Mouse (Mus musculus) gastrocnemius, postnatal 36 days (tissue): ENCODE data around the gene Ptgs2. TPM values are rescaled to one million over a fixed set of nuclear protein-coding genes. Genes with fewer than 3 reads are reported as not detected.

ENCODE experiments used
- DNase-seq, 2 experiments: peaks; one replicate each; pipeline ENCODE4 v3.0.0; 2022
- intact Hi-C: fragments of 180-260 bp; cut with DNase I; formaldehyde crosslinking; loops from one replicate; pipeline ENCODE4 v1.15.1; 2025
- microRNA-seq, 2 experiments: library from miRNA; unstranded; fragments of <30 nt; microRNA quantifications; one replicate each; pipeline ENCODE4 v1.2.0; 2021
- total RNA-seq, 2 experiments: library from RNA; stranded (reverse); gene quantifications; 2 replicates each; pipeline ENCODE4 v1.2.3; 2021

Gene Ptgs2
- total RNA-seq, 2 experiments from 2014 or later, result 0.33 to 0.35 TPM

DNA sequence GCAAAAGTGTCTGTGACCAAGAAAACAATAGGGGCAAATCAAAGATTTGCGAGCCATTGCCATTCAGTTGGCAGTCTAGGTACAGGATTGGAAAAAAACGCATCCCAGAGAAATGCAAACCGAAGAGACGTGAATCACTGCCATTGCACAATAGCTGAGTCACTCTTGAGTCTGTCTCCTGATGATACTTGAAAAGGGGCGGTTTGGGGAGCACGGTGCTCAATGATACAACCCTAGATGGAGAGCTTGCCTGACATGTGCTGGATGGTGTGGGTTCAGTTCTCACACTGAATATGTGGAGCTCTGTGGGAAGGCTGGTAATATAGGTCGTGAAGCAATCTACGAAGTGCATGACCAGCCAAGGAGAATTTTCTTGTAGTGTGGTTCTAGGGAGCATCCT, 45.2 kb downstream of the Ptgs2 start:
- intact Hi-C loops, result no loop called here
- no peak for DNase-seq

DNA sequence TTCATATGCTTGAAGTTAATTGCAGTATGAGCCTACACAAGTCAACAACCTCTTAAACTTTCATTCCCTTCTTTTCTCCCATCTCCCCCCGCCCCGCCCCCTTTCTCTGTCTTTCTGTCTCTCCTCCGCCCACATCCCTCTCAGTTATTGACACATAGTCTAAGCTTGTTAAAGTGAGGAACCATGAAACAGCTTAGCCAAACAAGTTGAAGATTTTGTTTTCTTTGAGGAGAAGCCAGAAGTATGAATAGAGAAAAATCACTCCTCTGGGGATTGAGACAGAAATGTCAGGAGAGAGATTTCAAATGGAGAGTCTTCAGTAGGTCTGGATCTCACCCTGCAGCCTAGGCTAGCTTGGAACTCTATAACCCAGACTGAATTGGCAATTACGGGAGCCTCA, 47.4 kb downstream of the Ptgs2 start:
- no peak for DNase-seq
- intact Hi-C loops, result no loop called here

DNA sequence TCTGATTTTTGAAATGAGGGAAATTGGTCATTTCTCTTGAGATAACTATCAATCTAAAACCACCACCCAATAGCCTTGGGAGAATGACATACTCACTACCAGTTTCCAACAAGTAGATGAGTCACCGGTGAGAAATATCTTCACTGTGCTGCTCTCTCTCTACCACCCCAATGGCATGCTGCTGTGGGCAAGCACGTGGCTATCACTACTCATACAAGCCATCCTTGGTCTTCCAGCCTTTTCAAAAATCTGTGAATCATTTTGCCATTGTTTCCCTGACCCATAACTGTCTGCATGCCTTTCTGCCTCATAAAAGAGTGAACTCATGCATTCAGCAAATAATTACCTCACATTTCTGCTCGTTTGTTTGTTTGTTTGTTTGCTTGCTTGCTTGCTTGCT, 51.6 kb downstream of the Ptgs2 start:
- DNase-seq, result no peak
- intact Hi-C loops, result no loop called here

Small RNAs within 50 kb of the gene (microRNA-seq; reads per million reads assigned to microRNA genes)
- 0 reads per million in 2 experiments for gene Gm44329

Other genes with a start within 250 kb of the Ptgs2 start
- gene Pla2g4a, start 138.7 kb upstream of the Ptgs2 start, total RNA-seq, result 1 to 10 TPM; 1.3 to 1.5 TPM
- under 1 TPM in 1 of 2 experiments, not detected in 1; 0.42 TPM for gene Pdc, start 219.4 kb downstream of the Ptgs2 start, total RNA-seq